Mouse (Mus musculus) myocyte (in vitro differentiated cells): Measurements from ENCODE around the gene Slc1a3.

Source experiments
- E2F4 ChIP-seq: IDR thresholded peaks from one replicate; pipeline ENCODE4 v1.6.1; 2011; ENCODE audit warnings: mild to moderate bottlenecking, control low read depth, moderate library complexity; ENCODE audit not compliant: insufficient read depth
- SRF ChIP-seq: IDR thresholded peaks from one replicate; pipeline ENCODE4 v1.6.1; 2011; ENCODE audit warnings: low read depth; ENCODE audit not compliant: control insufficient read depth, insufficient read length

DNA sequence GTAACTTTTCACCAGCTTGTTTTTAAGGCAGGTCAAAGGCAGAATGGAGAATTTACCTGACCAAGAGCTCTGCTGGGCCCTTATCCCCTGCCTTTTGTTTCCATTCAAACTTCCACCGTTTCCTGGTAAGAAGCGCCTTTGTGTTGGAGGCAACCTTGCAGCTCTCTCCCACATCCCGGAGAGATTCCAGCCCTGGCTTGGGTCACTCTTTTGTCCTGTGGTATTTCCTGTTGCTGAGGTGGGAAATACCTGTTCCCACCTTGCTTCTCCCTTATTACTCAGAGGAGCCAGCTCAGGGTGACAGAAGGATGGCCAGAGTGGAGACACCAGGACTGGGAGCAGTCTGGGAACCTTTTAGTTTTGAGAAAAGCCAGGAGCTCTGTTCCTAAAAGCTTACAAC is 12.6 kb downstream of the Slc1a3 start:
- TF ChIP-seq E2F4 = no peak
- TF ChIP-seq SRF = no peak
